Mouse (Mus musculus) cortical plate, adult 2 months (tissue): ENCODE measurements at regions not wholly inside any gene's neighbourhood (a gene's known extent, or its start where the extent isn't known, plus 50 kb on each side); places are given as distances from the start of the nearest gene placed in this dataset.

ENCODE experiments used
- CTCF ChIP-seq: fragments of 200-500 bp; IDR thresholded peaks from 2 replicates; pipeline ENCODE4 v1.5.1; 2011; ENCODE audit warnings: mild to moderate bottlenecking, control low read depth, low read length; ENCODE audit not compliant: insufficient read depth; ENCODE audit errors: extremely low read depth
- POLR2A ChIP-seq: fragments of 200-500 bp; IDR thresholded peaks from 2 replicates; pipeline ENCODE4 v1.6.1; 2011; ENCODE audit warnings: mild to moderate bottlenecking, low read length, control low read depth; ENCODE audit not compliant: insufficient read depth; ENCODE audit errors: extremely low read depth

GRCm38 (mm10) chr3:130878834-130879233, 148.6 kb upstream of the Rpl34 start:
- TF ChIP-seq CTCF (no peak), POLR2A (no peak)
